Mouse (Mus musculus) liver, postnatal 0 days (tissue): Measurements from ENCODE around the gene 5330417H12Rik. TPM values are rescaled to one million over a fixed set of nuclear protein-coding genes. Genes with fewer than 3 reads are reported as not detected.

ENCODE experiments used
- ATAC-seq: fragments of 200-750 bp; cut with Nextera tagmentation; 2 replicates; pipeline ENCODE4 v1.8.0; 2017; ENCODE audit warnings: mild to moderate bottlenecking, moderate library complexity
- DNase-seq: peaks from one replicate; pipeline ENCODE4 v3.0.0-alpha.2; 2016
- H3K27ac ChIP-seq: fragments of 300-500 bp; sonication (generic); 2 replicates; pipeline ENCODE4 v1.5.1; 2014; ENCODE audit warnings: antibody characterized with exemption, moderate library complexity, mild to moderate bottlenecking, low read depth
- H3K27me3 ChIP-seq: fragments of 300-500 bp; sonication (generic); 2 replicates; pipeline ENCODE4 v1.6.1; 2014; ENCODE audit warnings: low read length, control low read depth, mixed read lengths; ENCODE audit not compliant: insufficient read depth
- H3K36me3 ChIP-seq: fragments of 300-500 bp; sonication (generic); replicated peaks from 2 replicates; pipeline ENCODE4 v1.6.1; 2014; ENCODE audit warnings: mild to moderate bottlenecking, control low read depth, low read length, moderate library complexity, mixed read lengths; ENCODE audit not compliant: insufficient read depth
- H3K4me1 ChIP-seq: fragments of 300-500 bp; sonication (generic); 2 replicates; pipeline ENCODE4 v1.6.1; 2014; ENCODE audit warnings: antibody characterized with exemption, mild to moderate bottlenecking, control low read depth; ENCODE audit not compliant: insufficient read depth
- H3K4me2 ChIP-seq: fragments of 300-500 bp; sonication (generic); 2 replicates; pipeline ENCODE4 v1.6.1; 2014; ENCODE audit warnings: low read depth, mild to moderate bottlenecking, low read length, moderate library complexity, mixed read lengths
- H3K4me3 ChIP-seq: fragments of 300-500 bp; sonication (generic); 2 replicates; pipeline ENCODE4 v1.5.1; 2014; ENCODE audit warnings: low read depth, low read length
- H3K9ac ChIP-seq: fragments of 300-500 bp; sonication (generic); replicated peaks from 2 replicates; pipeline ENCODE4 v1.6.1; 2014; ENCODE audit warnings: mild to moderate bottlenecking, moderate library complexity
- H3K9me3 ChIP-seq: fragments of 300-500 bp; sonication (generic); 2 replicates; pipeline ENCODE4 v1.6.1; 2016; ENCODE audit warnings: mild to moderate bottlenecking, control low read depth, low read length, mixed read lengths
- CTCF ChIP-seq: sonication (generic); IDR thresholded peaks from 2 replicates; pipeline ENCODE4 v1.5.1; 2016; ENCODE audit warnings: antibody characterized with exemption, low read depth
- EP300 ChIP-seq: IDR thresholded peaks from 2 replicates; pipeline ENCODE4 v1.6.1; 2016; ENCODE audit warnings: antibody characterized with exemption, low read depth, mild to moderate bottlenecking
- WGBS: fragments of 180-500 bp; shearing (Covaris S2); extraction: QIAGEN DNeasy Blood & Tissue Kit; methylation state at CpG from one replicate; pipeline ENCODE4 v1.1.7; 2014; ENCODE audit not compliant: insufficient replicate concordance; 5-methylcytosine and 5-hydroxymethylcytosine counted together
- polyA plus RNA-seq: library from polyadenylated mRNA; unstranded; fragments of >200 nt; fragmentation: Nextera tagmentation; extraction: Ambion mirVana; gene quantifications from 2 replicates; pipeline ENCODE4 v1.2.1, GENCODE M21; 2015

5330417H12Rik gene
- polyA plus RNA-seq, 1 experiment from 2014 or later = not detected

DNA sequence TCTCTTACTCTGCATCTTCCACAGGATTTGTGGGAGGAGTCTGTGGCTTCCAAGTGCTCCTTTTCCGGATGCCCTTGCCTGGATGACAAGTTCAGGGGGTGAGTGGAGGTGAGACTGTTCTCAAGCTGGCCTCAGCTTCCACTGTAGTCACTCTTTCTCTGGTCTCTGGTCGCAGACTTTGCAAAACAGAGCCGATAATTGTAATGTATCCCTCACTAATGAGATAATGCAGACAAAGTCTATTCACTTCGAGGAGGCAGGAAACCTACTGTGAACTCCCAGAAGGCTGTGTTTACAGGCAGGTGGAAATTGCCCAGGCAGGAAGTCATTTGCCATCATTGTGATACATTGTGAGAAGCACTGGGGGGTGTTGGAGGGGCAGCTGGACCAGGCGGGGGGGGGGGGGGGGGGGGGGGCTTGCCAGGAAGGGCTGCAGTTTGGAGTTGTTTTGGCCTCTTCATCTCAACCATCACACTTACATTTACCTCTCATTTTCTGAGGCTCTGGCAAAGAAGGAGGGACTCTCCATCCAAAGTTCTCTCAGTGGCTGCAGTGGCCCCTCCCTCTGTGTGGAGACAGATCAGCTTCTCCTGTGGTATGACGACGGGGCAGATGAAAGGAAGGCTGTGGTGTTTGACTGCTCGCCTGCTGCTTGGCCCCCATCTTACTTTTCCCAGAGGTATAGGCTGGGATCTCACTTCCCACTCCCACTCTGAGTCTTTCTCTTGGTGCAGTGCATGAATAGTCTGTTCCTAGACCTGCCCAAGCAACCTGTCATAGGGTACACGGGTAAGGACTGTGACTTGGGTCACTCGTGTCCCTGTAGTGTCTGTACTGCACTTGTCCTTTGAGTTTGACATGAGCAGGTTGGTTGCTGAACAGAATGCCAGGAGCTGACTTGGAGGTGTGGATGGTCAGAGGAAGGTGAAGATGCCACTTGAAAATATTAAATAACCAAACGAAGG is 6.7 kb downstream of the 5330417H12Rik start:
- Histone ChIP-seq H3K9ac (no peak overlapping the region), H3K4me1 (0 out of 2 replicates have a peak, but pooled peaks cover 2% of the 10 kb centered on the region), H3K36me3 (no peaks in the 10 kb centered on the region), H3K4me2 (no peak overlapping the region), H3K4me3 (no peak overlapping the region), H3K9me3 (no peaks in the 10 kb centered on the region), H3K27me3 (no peaks in the 10 kb centered on the region), H3K27ac (no peak overlapping the region)
- TF ChIP-seq EP300 (no peak), CTCF (no peak)
- DNase-seq (no peak), ATAC-seq (no peak)
- 50% methylated on average over 10 of the region's 11 CpGs for WGBS

DNA sequence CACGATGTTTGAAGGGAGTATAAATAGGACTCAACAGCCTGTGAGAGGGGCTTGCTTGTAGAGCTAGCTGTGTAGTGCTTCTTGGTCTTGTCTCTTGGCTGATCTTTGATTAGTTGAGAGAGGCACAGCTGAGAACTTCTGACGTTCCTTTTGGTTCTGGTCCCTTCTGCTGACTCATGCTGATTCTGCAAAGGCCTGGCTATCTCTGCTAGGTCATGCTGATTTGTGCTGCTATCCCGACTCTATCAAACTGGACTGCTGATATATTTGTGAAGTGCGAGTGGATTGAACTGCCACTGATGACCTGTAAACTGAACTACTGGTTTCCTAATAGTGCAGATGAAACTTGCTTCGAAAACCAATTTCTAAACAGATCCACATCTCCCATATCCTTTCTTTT is 14.1 kb downstream of the 5330417H12Rik start:
- no peak for ATAC-seq
- Histone ChIP-seq H3K4me3 (no peak overlapping the region), H3K36me3 (no peaks in the 10 kb centered on the region), H3K27ac (no peak overlapping the region), H3K9me3 (no peaks in the 10 kb centered on the region), H3K27me3 (no peaks in the 10 kb centered on the region), H3K4me1 (no peaks in the 10 kb centered on the region), H3K9ac (no peak overlapping the region), H3K4me2 (no peak overlapping the region)
- TF ChIP-seq EP300 (no peak), CTCF (no peak)
- WGBS = 61% methylated on average over 5 of the region's 5 CpGs
- no peak for DNase-seq

DNA sequence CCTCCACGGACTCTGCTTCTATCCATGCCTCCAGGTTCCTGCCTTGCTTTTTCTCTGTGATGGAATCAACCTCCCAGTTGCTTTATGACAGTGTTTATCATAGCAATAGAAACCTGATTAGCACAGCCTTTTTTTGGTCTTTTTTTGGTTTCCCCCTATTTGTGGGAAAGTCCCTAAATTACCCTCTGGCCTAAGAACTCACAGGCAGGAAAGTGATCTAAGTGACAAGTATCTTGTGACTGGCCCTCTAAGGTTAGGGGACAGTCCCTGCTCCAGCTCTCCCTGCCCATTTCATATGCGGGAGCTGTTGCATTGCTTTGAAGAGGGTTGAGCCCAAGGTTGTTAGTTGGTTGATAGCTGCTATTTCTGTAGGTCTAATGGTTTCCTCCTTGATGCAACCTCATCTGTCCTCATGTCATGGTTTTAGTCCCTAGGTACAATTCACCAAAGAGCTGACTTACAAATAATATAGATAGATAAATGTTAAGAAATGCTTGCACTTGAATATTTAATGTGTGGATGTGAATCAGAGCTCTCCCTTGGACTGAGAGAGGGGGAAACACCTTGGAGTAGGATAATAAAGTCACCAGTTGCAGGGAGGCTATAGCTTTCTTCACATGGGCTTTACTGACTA is 15.2 kb downstream of the 5330417H12Rik start:
- TF ChIP-seq CTCF (no peak), EP300 (no peak)
- H3K36me3 ChIP-seq = no peaks in the 10 kb centered on the region
- H3K27me3 ChIP-seq = no peaks in the 10 kb centered on the region
- H3K4me1 ChIP-seq = no peaks in the 10 kb centered on the region
- no peak overlapping the region for H3K4me3 ChIP-seq
- DNase-seq (no peak), ATAC-seq (no peak)
- H3K4me2 ChIP-seq = no peak overlapping the region
- H3K9me3 ChIP-seq = no peaks in the 10 kb centered on the region
- no peak overlapping the region for H3K27ac ChIP-seq
- 82% methylated on average over 2 of the region's 2 CpGs for WGBS
- H3K9ac ChIP-seq = no peak overlapping the region

DNA sequence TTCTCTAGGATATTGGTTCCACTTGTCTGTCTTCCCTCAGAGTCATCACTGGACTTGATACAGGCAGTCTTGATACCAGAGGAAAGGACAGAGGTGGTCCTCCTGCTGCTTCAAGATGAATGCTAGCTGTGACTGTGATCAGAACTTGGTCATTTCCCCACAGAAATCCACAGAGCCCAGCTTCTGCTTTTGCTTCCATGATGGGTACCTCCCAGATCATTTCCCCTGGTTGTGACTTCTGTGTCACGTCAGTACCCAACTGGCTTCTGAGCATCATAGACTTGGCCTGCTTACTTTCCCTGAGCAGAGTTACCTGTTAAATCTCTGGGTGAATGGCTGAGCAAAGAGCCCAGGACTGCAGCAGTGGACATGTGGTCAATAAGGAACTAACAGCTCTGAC is 17.2 kb downstream of the 5330417H12Rik start:
- no peaks in the 10 kb centered on the region for H3K27me3 ChIP-seq
- WGBS = 59% methylated on average over 1 of the region's 1 CpGs
- TF ChIP-seq EP300 = no peak
- no peak for TF ChIP-seq CTCF
- H3K9ac ChIP-seq = no peak overlapping the region
- ATAC-seq (no peak), DNase-seq (no peak)
- H3K4me1 ChIP-seq = no peaks in the 10 kb centered on the region
- H3K4me2 ChIP-seq = no peak overlapping the region
- H3K9me3 ChIP-seq = no peaks in the 10 kb centered on the region
- no peak overlapping the region for H3K4me3 ChIP-seq
- H3K36me3 ChIP-seq = no peaks in the 10 kb centered on the region
- no peak overlapping the region for H3K27ac ChIP-seq

DNA sequence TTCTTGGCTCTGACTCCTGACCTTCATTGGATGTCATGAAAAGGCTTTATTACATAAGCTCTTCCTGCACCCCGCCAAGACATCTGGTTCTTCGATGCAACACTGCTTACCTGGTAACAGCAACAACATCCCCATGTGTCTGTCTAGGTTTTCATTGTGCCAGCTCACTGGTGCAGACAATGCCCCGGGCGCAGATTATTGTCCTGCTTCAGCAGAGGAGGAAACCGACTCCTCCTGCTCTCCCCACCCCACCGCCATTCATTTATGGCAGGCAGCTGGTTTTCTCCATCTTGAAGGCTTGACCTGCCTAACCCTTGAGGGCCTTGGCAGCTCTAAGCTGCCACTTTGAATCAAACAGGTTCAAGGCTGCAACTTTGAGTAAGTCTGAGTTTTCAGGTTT is 22.0 kb downstream of the 5330417H12Rik start:
- no peak overlapping the region for H3K27ac ChIP-seq
- H3K4me1 ChIP-seq = peaks cover 14% of the 10 kb centered on the region
- H3K9ac ChIP-seq = no peak overlapping the region
- H3K36me3 ChIP-seq = no peaks in the 10 kb centered on the region
- no peak overlapping the region for H3K4me3 ChIP-seq
- DNase-seq (no peak), ATAC-seq (no peak)
- 77% methylated on average over 6 of the region's 6 CpGs for WGBS
- H3K4me2 ChIP-seq = no peak overlapping the region
- TF ChIP-seq CTCF = no peak
- TF ChIP-seq EP300 = no peak
- no peaks in the 10 kb centered on the region for H3K27me3 ChIP-seq
- no peaks in the 10 kb centered on the region for H3K9me3 ChIP-seq

DNA sequence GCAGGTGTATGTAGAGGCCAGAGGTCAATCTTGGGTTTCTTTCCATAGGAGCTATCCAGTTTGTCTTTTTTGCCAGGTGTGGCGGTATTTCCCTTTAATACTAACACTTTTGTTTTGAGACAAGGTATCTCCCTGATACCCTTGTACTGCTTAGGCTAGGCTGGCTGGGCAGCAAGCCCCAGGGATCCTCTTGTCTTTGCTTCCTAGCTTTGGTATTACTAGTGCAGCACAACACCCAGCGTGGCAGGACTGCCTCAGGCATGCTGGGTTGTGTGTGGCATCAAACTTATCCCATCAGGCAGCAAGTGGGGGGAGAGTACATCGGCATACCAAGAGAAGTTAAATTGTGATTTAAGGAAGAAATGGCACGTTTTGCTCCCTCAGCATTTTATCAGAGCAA is 22.5 kb downstream of the 5330417H12Rik start:
- H3K9ac ChIP-seq = no peak overlapping the region
- H3K27ac ChIP-seq = no peak overlapping the region
- no peak overlapping the region for H3K4me3 ChIP-seq
- 76% methylated on average over 4 of the region's 4 CpGs for WGBS
- H3K36me3 ChIP-seq = no peaks in the 10 kb centered on the region
- peaks cover 18% of the 10 kb centered on the region for H3K4me1 ChIP-seq
- DNase-seq (no peak), ATAC-seq (no peak)
- H3K27me3 ChIP-seq = no peaks in the 10 kb centered on the region
- no peak for TF ChIP-seq EP300
- H3K9me3 ChIP-seq = no peaks in the 10 kb centered on the region
- H3K4me2 ChIP-seq = no peak overlapping the region
